Mouse (Mus musculus) limb, embryonic 12.5 days (tissue): Measurements from ENCODE around the gene Gm12355. TPM values are rescaled to one million over a fixed set of nuclear protein-coding genes. Genes with fewer than 3 reads are reported as not detected.

Source experiments
- ATAC-seq: fragments of 200-750 bp; cut with Nextera tagmentation; 2 replicates; pipeline ENCODE4 v1.8.0; 2017; ENCODE audit warnings: low read depth, moderate TSS enrichment; ENCODE audit not compliant: insufficient number of reproducible peaks, insufficient read depth, low FRiP score, low TSS enrichment
- H3K27ac ChIP-seq: fragments of 300-500 bp; sonication (generic); 2 replicates; pipeline ENCODE4 v1.5.1; 2016; ENCODE audit warnings: mild to moderate bottlenecking, moderate library complexity
- H3K27me3 ChIP-seq: fragments of 300-500 bp; sonication (generic); 2 replicates; pipeline ENCODE4 v1.6.1; 2016; ENCODE audit warnings: mild to moderate bottlenecking, moderate library complexity
- H3K36me3 ChIP-seq: fragments of 300-500 bp; sonication (generic); 2 replicates; pipeline ENCODE4 v1.6.1; 2016; ENCODE audit warnings: mild to moderate bottlenecking, moderate library complexity
- H3K4me1 ChIP-seq: fragments of 300-500 bp; sonication (generic); replicated peaks from 2 replicates; pipeline ENCODE4 v1.6.1; 2016
- H3K4me2 ChIP-seq: fragments of 300-500 bp; sonication (generic); 2 replicates; pipeline ENCODE4 v1.6.1; 2016; ENCODE audit warnings: mild to moderate bottlenecking, moderate library complexity
- H3K4me3 ChIP-seq: fragments of 300-500 bp; sonication (generic); replicated peaks from 2 replicates; pipeline ENCODE4 v1.5.1; 2016; ENCODE audit warnings: mild to moderate bottlenecking
- H3K9ac ChIP-seq: fragments of 300-500 bp; sonication (generic); replicated peaks from 2 replicates; pipeline ENCODE4 v1.6.1; 2016; ENCODE audit warnings: mild to moderate bottlenecking, moderate library complexity
- H3K9me3 ChIP-seq: fragments of 300-500 bp; sonication (generic); 2 replicates; pipeline ENCODE4 v1.6.1; 2016; ENCODE audit warnings: mild to moderate bottlenecking, moderate library complexity
- WGBS: fragments of 180-500 bp; shearing (Covaris S2); methylation state at CpG from one replicate; pipeline ENCODE4 v1.1.7; 2016; 5-methylcytosine and 5-hydroxymethylcytosine counted together
- polyA plus RNA-seq: library from polyadenylated mRNA; unstranded; fragments of >200 nt; fragmentation: Nextera tagmentation; extraction: Ambion mirVana; gene quantifications from 2 replicates; pipeline ENCODE4 v1.2.1, GENCODE M21; 2016

The Gm12355 gene
- polyA plus RNA-seq, 1 experiment from 2014 or later = 1.3 TPM

DNA sequence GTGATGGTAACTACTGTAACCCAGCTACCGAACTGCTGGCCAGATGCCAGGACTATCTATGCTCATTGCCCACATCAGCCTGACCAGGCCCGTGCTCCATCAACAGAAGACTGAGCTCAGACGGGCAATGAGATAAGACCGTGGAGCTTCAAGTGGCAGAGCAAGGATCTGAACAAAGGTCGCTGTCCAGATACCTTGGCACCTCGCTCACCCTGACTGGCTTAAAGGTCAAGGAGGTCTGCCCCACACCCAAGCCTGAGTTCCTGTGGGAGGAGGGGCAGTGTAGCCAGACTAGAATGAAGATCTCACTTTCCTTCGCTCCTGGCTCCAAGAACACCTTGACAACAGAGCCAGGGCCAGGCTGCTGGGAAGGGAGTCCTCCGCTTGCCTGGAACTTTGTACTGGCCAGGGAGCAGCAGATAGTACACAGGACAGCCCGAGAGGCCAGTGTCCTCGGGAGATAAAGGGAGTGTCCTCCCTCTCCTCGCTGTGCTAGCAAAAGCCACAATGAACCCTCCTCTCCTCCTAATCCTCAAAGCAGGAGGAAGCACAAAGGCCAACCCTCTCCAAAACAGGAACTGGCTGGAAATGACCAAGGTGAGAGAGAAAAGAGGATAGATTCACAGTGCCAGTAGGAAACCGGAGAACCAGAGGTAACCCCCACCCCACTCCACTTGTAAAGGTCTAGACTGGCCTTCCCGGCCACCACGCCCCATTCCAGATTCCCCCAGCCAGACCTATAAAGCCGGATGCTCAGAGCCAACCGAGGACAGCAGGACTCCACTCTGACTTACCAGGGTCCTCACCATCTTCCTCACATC is 45.0 kb downstream of the Gm12355 start:
- ATAC-seq = no peak
- H3K4me1 ChIP-seq = peaks cover 9% of the 10 kb centered on the region
- peaks cover 43% of the 10 kb centered on the region for H3K36me3 ChIP-seq
- no peaks in the 10 kb centered on the region for H3K9me3 ChIP-seq
- H3K4me2 ChIP-seq = no peak overlapping the region
- 0 out of 2 replicates have a peak overlapping the region, but pooled peaks have one; percentile 7 for H3K27ac ChIP-seq
- no peak overlapping the region for H3K9ac ChIP-seq
- no peaks in the 10 kb centered on the region for H3K27me3 ChIP-seq
- 82% methylated on average over 16 of the region's 16 CpGs for WGBS
- H3K4me3 ChIP-seq = no peak overlapping the region

DNA sequence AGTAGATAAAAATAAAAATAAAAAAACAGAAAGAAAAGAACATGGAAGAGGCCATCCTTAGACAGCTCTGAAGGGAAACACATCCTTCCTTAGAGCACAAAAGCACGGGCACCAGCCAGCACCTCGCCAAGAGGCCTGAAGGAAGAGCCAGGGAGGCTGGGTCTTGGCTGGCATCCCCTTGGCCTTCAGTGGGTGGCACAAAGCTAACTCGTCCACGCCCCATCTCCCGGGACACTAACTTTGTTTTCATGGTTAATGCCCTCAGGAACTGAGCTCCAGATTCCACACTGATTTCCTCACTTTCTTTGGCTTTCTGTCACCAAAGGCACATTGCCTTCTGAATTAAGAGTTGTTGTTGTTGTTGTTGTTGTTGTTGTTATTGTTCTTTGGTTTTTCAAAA is 47.7 kb downstream of the Gm12355 start:
- whole genome bisulfite sequencing = 83% methylated on average over 5 of the region's 5 CpGs
- no peaks in the 10 kb centered on the region for H3K4me1 ChIP-seq
- no peak overlapping the region for H3K4me3 ChIP-seq
- no peak overlapping the region for H3K4me2 ChIP-seq
- H3K27me3 ChIP-seq = no peaks in the 10 kb centered on the region
- peaks cover 28% of the 10 kb centered on the region for H3K36me3 ChIP-seq
- no peak overlapping the region for H3K9ac ChIP-seq
- no peaks in the 10 kb centered on the region for H3K9me3 ChIP-seq
- no peak overlapping the region for H3K27ac ChIP-seq
- ATAC-seq = no peak

Other genes starting within 250 kb of the Gm12355 start
- 4.7 TPM in 2 replicates for gene Tcap, start 241.8 kb downstream of the Gm12355 start, polyA plus RNA-seq
- 0.37 and 0.41 TPM in 2 replicates for gene Pnmt, start 239.2 kb downstream of the Gm12355 start, polyA plus RNA-seq
- gene Pgap3, start 225.2 kb downstream of the Gm12355 start, polyA plus RNA-seq = 7.9 and 9.7 TPM in 2 replicates
- gene Erbb2, start 213.2 kb downstream of the Gm12355 start, polyA plus RNA-seq = 40.8 and 45.7 TPM in 2 replicates
- 74.4 and 79.8 TPM in 2 replicates for gene Mien1, start 186.7 kb downstream of the Gm12355 start, polyA plus RNA-seq
- 5.1 and 5.4 TPM in 2 replicates for gene Grb7, start 179.3 kb downstream of the Gm12355 start, polyA plus RNA-seq
- gene Ikzf3, start 79.6 kb downstream of the Gm12355 start, polyA plus RNA-seq = 0.45 and 0.54 TPM in 2 replicates
- gene Zpbp2, start 74.6 kb downstream of the Gm12355 start, polyA plus RNA-seq = 0.65 TPM in 1 of 2 replicates, not detected in the other
- gene Ormdl3, start 38.3 kb downstream of the Gm12355 start, polyA plus RNA-seq = 58.2 and 63.1 TPM in 2 replicates
- gene Lrrc3c, start 27.4 kb downstream of the Gm12355 start, polyA plus RNA-seq = not detected in 2 replicates
- gene Gsdma3, start 699 bp upstream of the Gm12355 start, polyA plus RNA-seq = not detected in 2 replicates
- not detected in 2 replicates for gene Gsdma2, start 21.1 kb upstream of the Gm12355 start, polyA plus RNA-seq
- not detected in 2 replicates for gene Gsdma, start 38.7 kb upstream of the Gm12355 start, polyA plus RNA-seq
- 247 and 258 TPM in 2 replicates for gene Psmd3, start 56.9 kb upstream of the Gm12355 start, polyA plus RNA-seq
- not detected in 2 replicates for gene Csf3, start 75.6 kb upstream of the Gm12355 start, polyA plus RNA-seq
- gene Med24, start 103.8 kb upstream of the Gm12355 start, polyA plus RNA-seq = 74.4 and 79.3 TPM in 2 replicates
- gene Thra, start 115.0 kb upstream of the Gm12355 start, polyA plus RNA-seq = 22.3 and 24.9 TPM in 2 replicates
- 0.79 and 1.0 TPM in 2 replicates for gene Nr1d1, start 149.7 kb upstream of the Gm12355 start, polyA plus RNA-seq
- 32.7 and 35.3 TPM in 2 replicates for gene Msl1, start 169.9 kb upstream of the Gm12355 start, polyA plus RNA-seq
- 48.1 and 54.1 TPM in 2 replicates for gene Casc3, start 179.2 kb upstream of the Gm12355 start, polyA plus RNA-seq
- 2.5 and 3.3 TPM in 2 replicates for gene Rapgefl1, start 211.1 kb upstream of the Gm12355 start, polyA plus RNA-seq
- gene Wipf2, start 238.0 kb upstream of the Gm12355 start, polyA plus RNA-seq = 5.6 and 5.8 TPM in 2 replicates